Mouse (Mus musculus) urinary bladder, postnatal 14 days (tissue): ENCODE measurements at regions not wholly inside any gene's neighbourhood (a gene's known extent, or its start where the extent isn't known, plus 50 kb on each side); places are given as distances from the start of the nearest gene placed in this dataset.

Source experiments
- DNase-seq: peaks from one replicate; pipeline ENCODE4 v3.0.0; 2021; ENCODE audit warnings: low spot score

DNA sequence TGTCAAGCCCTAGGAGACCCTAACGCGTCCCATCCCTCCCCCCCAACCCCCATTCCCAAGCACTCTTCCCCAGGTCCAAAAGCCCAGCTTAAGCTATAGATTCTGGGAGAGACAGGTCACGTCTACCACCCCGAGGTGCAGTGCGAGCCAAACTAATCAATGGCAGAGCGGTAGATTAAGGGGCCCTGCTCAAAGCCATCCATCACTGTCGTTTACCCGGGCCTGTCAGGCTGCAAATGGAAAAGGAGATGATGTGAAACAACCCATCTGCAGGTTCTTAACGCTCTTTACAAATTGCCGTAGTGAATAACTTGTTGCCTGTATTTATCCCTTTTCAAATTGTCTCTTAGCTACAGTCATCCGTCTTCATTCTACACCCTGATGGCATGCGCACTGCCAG is 126.2 kb upstream of the Nectin1 start:
- no peak for DNase-seq

- DNase-seq: no peak
Observed at GRCm38 (mm10) chr9:43627558-43627957, 116.2 kb upstream of the Nectin1 start.

DNA sequence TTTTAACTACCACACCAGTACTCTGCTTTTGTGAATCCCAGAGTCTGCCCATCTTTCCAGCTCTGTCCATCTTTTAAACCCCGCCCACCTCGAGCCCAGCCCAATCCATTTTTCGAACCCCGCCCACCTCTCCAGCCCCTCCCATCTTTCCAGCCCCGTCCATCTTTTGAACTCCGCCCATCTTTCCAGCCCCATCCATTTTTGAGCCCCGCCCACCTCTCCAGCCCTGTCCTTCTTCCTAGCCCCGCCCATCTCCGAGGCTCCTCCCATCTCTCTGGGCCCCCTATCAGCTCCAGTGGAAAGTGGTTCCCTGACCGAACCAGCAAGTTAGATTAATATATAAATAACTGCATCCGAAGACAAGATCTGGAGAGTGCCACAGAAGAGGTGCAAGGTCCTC is 115.0 kb upstream of the Nectin1 start:
- no peak for DNase-seq

DNA sequence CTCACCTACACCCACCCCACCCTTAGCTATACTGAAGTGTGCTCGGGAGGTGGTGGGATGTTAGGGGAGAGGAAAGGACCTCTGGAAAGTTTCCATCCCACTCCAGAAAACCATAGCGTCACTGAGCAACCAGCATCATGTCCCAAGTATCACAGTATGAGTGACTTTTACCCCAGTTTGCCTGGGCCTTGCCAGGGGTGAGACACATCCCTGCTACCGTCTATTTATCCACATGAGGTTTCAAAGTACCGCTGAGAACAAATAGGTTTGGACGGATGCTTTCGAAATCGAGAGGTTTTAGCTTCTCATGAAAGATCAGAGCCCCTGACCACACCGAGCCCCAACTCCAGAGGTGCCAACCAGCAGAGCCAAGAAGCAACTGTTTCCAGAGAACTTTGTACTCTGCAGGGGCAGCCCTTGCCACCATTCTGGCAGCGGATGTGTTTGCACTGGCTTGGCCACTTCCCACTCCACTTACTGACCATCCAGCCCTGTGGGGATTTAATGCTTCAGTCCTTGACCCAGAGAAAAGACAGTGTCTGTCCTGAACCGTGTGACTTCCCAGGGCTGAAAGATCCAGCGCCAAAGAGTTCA is 107.3 kb upstream of the Nectin1 start:
- no peak for DNase-seq

DNA sequence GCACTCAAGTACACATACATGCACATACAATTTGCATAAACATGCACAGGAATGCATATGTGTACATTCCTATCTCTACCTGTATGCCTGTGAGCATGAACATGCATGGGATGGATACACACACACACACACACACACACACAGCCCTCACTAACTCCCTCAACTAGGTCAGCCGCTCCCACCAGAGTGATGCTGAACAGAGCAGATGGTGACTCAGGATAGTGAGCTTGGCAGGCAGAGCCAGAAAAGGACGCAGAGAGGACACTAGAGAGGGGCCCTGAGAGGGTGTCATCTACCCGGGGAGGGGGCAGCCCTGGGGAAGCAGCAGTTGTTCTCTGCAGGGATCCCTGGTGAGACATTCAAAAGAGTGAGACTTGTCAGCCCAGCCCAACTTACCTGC is 85.6 kb upstream of the Nectin1 start:
- no peak for DNase-seq

DNA sequence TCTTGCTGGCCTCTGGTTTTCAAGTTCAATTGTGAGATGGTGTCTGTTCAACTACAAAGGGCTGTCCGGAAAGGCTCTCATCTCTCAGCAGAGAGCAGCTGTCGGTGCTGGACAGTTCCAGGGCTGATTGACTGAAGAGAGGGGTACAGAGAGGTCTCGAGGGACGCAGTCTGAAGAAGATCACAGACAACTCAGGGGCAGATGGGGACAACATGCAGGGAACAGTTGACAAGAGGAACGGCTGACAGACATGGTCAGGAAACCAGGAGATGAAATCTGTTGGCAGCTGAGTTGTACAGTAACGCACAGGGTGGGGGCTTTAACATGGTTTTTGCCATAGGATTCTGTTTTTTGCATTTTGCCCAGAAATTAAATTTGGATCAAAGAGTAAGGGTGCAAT is 84.5 kb upstream of the Nectin1 start:
- no peak for DNase-seq

GRCm38 (mm10) chr9:43660151-43660550 is 83.6 kb upstream of the Nectin1 start:
- no peak for DNase-seq

- DNase-seq: no peak
Observed at GRCm38 (mm10) chr9:43660896-43661563, 82.8 kb upstream of the Nectin1 start.

GRCm38 (mm10) chr9:43661646-43662045 is 82.1 kb upstream of the Nectin1 start:
- DNase-seq: no peak

DNA sequence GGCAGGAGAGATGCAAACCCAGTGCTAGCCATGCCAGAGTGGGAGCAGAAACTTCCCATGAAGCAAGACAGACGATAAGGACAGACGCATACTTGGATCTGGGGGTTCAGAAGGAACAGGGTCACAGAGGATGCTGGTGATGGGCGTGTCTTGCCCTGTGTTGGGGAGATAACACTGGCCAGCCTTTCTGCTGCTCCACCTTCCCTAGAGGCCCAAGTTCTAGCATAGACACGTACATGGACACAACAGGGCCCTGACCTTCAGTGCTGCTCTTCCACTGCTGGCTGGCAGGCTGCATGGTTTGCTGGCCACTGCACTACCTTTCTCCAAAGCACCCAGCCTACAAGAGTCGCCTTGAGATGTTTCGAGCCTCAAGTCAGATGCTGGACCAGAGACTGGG is 76.4 kb upstream of the Nectin1 start:
- DNase-seq: no peak

GRCm38 (mm10) chr9:43667974-43668373 is 75.8 kb upstream of the Nectin1 start:
- no peak for DNase-seq

DNA sequence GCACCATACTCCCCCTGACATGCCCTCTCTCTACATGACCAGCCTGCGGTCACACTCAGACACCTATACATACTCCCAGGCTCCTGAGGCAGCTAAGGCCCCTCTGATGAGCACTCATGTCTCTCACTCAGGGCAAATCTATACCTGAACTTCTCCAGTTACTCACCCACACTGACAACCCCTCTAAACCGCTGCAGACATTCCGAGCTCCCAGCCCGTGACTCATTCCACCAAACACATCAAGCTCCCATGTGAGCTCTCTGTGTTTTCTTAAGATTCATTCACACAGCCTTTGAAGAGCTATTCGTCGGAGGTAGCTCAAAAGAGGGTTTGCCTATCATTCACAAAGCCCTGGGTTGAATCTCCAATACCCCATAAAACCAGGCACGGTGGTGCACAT is 75.1 kb upstream of the Nectin1 start:
- peak; percentile 14 for DNase-seq

- DNase-seq: no peak
Observed at GRCm38 (mm10) chr9:43670563-43670962, 73.2 kb upstream of the Nectin1 start.

GRCm38 (mm10) chr9:43673171-43673680 is 70.6 kb upstream of the Nectin1 start:
- DNase-seq: peak; percentile 36

DNA sequence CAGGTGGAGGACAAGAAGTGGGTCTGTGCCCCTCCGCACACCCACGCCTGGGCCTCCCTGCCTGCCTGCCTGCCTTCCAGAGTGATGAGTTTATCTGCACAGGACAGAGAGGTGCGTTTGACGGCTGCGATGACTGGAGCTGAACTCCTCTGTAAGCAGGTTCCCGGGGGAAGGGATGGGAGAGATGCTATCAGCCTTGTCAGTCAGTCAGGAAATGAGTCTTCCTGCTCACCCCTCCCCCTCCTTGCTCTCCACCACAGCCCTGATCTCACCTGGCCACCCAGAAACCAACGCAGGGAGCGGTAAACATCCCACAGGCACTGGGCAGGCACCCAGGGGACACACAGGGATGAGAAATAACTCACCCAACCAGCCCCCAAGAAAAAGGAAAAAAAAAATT is 69.5 kb upstream of the Nectin1 start:
- DNase-seq: peak; percentile 38

DNA sequence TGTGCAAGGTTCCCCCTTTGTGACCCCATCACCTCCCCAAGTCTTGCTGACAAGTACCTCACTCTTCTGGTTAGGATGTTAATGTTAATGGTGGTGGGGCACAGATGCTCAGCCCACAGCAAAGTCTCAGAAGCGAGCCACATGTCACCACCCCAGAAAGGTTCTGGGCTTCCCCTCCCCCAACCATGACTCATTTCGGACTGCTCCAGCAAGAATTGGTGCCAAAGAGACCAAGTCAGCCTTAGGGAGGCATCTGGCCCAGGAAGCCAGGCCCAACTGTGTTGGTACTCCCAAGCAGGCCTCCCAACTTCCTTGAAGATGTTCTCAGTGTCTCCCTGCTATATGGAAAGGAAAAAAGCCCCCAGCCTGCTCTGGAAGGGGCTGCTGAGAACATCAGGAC is 67.8 kb upstream of the Nectin1 start:
- DNase-seq: peak; percentile 54

GRCm38 (mm10) chr9:43679331-43679730 is 64.5 kb upstream of the Nectin1 start:
- DNase-seq: no peak

DNA sequence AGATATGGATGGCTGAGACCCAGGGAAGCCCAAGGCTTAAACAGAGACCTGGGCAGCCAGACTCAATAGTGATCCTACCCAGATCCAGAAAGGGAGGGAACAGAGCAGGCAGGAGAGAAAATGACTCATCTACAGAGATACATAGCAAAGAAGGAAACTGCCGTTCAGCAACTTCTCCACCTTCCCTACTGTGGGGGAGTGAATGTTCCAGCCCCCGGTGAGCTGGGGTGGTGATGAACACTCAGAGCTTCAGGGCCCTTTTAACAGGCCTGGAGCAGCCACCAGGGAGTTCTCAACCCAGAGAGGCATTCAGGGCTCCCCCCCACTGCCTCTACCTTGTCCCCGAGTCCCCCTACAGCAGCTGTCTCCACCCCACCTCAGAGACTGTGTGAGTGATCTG is 62.5 kb upstream of the Nectin1 start:
- DNase-seq: no peak

DNA sequence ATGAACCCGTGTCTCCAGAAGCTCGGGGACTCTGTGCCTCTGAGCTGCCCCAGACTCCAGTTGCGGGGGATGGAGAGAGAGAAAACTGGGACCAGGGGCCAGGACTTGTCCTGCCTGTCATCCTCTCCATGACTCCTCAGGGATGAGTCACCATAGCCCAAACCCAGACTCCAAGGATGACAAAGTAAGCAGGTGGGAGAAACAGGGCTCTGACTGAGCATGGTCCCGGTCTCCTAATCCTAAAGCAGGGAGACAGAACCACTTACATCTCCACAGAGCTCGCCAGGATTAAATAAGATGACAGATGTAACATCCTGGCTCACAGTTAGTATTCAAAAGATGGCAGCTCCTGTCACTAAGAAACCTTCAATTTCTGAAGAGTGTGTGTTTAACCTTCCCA is 61.7 kb upstream of the Nectin1 start:
- no peak for DNase-seq

- no peak for DNase-seq
Observed at GRCm38 (mm10) chr9:43684596-43684995, 59.2 kb upstream of the Nectin1 start.

DNA sequence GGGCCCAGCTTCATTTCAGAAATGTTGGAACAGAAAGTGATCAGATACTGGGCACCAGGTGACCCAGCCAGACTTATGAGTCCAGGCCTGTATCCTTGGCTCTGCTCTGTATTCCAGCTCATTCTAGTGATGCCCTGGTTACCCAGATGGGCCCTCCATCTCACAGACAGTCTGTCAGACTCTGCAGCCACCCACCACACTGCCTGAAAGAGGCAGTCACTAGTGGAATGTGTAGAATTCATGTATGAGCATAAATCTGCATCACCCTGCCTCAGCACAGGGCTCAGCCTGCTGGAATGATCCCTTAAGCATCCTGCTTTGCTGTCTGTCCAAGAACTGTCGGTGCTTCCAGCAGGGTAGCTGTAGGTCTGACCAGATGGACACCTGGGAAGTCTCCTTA is 51.8 kb upstream of the Nectin1 start:
- no peak for DNase-seq

GRCm38 (mm10) chr9:43692538-43692937 is 51.2 kb upstream of the Nectin1 start:
- no peak for DNase-seq
